Mouse (Mus musculus) erythroblast, embryonic 14.5 days (primary cell): ENCODE measurements at regions not wholly inside any gene's neighbourhood (a gene's known extent, or its start where the extent isn't known, plus 50 kb on each side); places are given as distances from the start of the nearest gene placed in this dataset.

Experiments used
- GATA1 ChIP-seq: IDR thresholded peaks from 2 replicates; pipeline ENCODE4 v1.6.1; 2012; ENCODE audit warnings: low read length, inconsistent platforms, mixed read lengths
- TAL1 ChIP-seq: IDR thresholded peaks from 3 replicates; pipeline ENCODE4 v1.6.1; 2012; ENCODE audit warnings: low read length, inconsistent platforms, mixed read lengths

GRCm38 (mm10) chr2:128365004-128365403, 226.0 kb upstream of the Spdye4c start:
- TF ChIP-seq GATA1 (no peak), TAL1 (no peak)
